15 mouse cellular contexts compared by ENCODE assay signal in the genomic region with DNA sequence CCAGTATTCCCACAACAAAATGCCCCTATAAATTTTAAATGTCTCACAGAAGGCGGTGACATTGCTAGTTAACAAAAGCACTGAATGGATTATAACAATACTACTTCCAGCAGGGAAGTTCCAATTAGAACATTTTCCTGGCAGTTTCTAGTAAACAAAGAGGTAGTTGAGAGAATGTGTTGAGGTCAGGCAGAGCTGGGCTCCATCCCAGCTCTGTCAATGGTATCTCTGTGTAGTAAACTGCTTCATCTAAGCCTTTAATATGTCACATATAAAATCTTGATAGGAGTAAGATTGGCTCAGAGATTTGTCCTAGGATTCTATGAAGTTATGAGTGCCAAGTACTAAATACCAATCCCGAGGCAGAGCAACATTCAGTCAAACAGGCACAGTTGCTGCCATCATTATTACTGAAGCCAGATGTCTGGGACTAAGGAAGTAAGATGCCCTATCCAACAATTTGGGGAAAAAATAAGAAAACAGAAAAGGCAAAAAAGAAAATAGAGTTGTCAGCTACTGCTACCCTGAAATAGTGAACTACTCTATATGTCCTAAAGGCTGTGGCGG.
"Had no signal": no experiment of that assay in that cellular context is flagged by ENCODE, and none has a peak within 500 bp of the region (broad histone marks: within the 10 kb centered on the region; RNA-seq: fewer than 3 reads in every experiment).

No protein-coding gene starts in this region.

- H3K36me3 ChIP-seq: limb, embryonic 15.5 days; liver, embryonic 12.5 days; midbrain, embryonic 10.5 days; neural tube, embryonic 12.5 days had no signal

- H3K27ac ChIP-seq: left cerebral cortex, adult 2 months; limb, embryonic 15.5 days; liver, embryonic 12.5 days; midbrain, embryonic 10.5 days; neural tube, embryonic 12.5 days had no signal

- H3K9me3 ChIP-seq: limb, embryonic 15.5 days; liver, embryonic 12.5 days; midbrain, embryonic 10.5 days; neural tube, embryonic 12.5 days had no signal

- H3K27me3 ChIP-seq: limb, embryonic 15.5 days; liver, embryonic 12.5 days; neural tube, embryonic 12.5 days had no signal

- H3K9ac ChIP-seq: limb, embryonic 15.5 days; liver, embryonic 12.5 days; lung, embryonic 14.5 days; neural tube, embryonic 12.5 days had no signal

- ATAC-seq: liver, embryonic 12.5 days had no signal

- DNase-seq: kidney, adult 11 months; kidney, postnatal 25 days; lung, embryonic 14.5 days; lung, postnatal 10 days; lung, postnatal 4 days; midbrain, embryonic 14.5 days; right cerebral cortex, adult 18-20 months; right cerebral cortex, postnatal 25 days; thymus, postnatal 14 days had no signal

- H3K4me2 ChIP-seq: limb, embryonic 15.5 days; liver, embryonic 12.5 days; lung, embryonic 14.5 days; neural tube, embryonic 12.5 days had no signal

- H3K4me3 ChIP-seq: left cerebral cortex, adult 2 months; limb, embryonic 15.5 days; liver, embryonic 12.5 days; midbrain, embryonic 10.5 days; myocyte; neural tube, embryonic 12.5 days had no signal

- H3K4me1 ChIP-seq: limb, embryonic 15.5 days; liver, embryonic 12.5 days; midbrain, embryonic 10.5 days; neural tube, embryonic 12.5 days had no signal
